Mouse (Mus musculus) thymus, adult 2 months (tissue): ENCODE measurements at regions not wholly inside any gene's neighbourhood (a gene's known extent, or its start where the extent isn't known, plus 50 kb on each side); places are given as distances from the start of the nearest gene placed in this dataset.

ENCODE experiments used
- CTCF ChIP-seq: fragments of 200-500 bp; IDR thresholded peaks from 2 replicates; pipeline ENCODE4 v1.5.1; 2012; ENCODE audit warnings: mild to moderate bottlenecking, control low read depth, low read length, moderate library complexity, borderline replicate concordance; ENCODE audit not compliant: control insufficient read depth, poor library complexity, insufficient read depth; ENCODE audit errors: extremely low read depth
- POLR2A ChIP-seq: fragments of 200-500 bp; IDR thresholded peaks from 2 replicates; pipeline ENCODE4 v1.6.1; 2012; ENCODE audit warnings: mild to moderate bottlenecking, low read length, control low read depth, moderate library complexity; ENCODE audit not compliant: control insufficient read depth, poor library complexity, insufficient read depth; ENCODE audit errors: extremely low read depth

- TF ChIP-seq POLR2A = no peak
- TF ChIP-seq CTCF = no peak
Measured at GRCm38 (mm10) chr15:88063041-88063440, 518.9 kb downstream of the Fam19a5 start.
